Mouse (Mus musculus) lung, postnatal 0 days (tissue): ENCODE results near the gene Lpcat1.

Experiments used
- CTCF ChIP-seq: IDR thresholded peaks from 2 replicates; pipeline ENCODE4 v1.5.1; 2016; ENCODE audit warnings: antibody characterized with exemption, mild to moderate bottlenecking
- EP300 ChIP-seq: IDR thresholded peaks from 2 replicates; pipeline ENCODE4 v1.6.1; 2016; ENCODE audit warnings: antibody characterized with exemption, mild to moderate bottlenecking, control low read depth

GRCm38 (mm10) chr13:73502719-73503118 lies 35.7 kb downstream of the Lpcat1 start:
- TF ChIP-seq CTCF, result peak; percentile 58
- TF ChIP-seq EP300, result no peak
